ENCODE assay signal across 9 mouse cellular contexts in genomic region chr5:67216779-67217095, GRCm38 (mm10). TPM values are rescaled to one million over a fixed set of nuclear protein-coding genes. Genes with fewer than 3 reads are reported as not detected.
DNase-seq lines count a peak whose midpoint lies in the region; ATAC-seq and TF ChIP-seq lines count a peak whose summit lies in the region.
"Had no signal": no experiment of that assay in that cellular context is flagged by ENCODE, and none has a peak within 500 bp of the region (broad histone marks: within the 10 kb centered on the region; RNA-seq: fewer than 3 reads in every experiment).

No protein-coding gene starts in this region.

- H3K27me3 ChIP-seq in heart, embryonic 14.5 days (ENCODE audit: control insufficient read depth, insufficient read depth, low read length), result peaks cover 94% of the 10 kb centered on the region
- peaks cover 91% of the 10 kb centered on the region for H3K27me3 ChIP-seq in embryonic facial prominence, embryonic 15.5 days
- peaks cover 82% of the 10 kb centered on the region for H3K27me3 ChIP-seq in hindbrain, postnatal 0 days (ENCODE audit: insufficient read depth, low read length)
- H3K27me3 ChIP-seq in neural tube, embryonic 11.5 days (ENCODE audit: control insufficient read depth, insufficient read depth, low read length), result peaks cover 89% of the 10 kb centered on the region
- H3K27me3 ChIP-seq in thymus, adult 2 months (ENCODE audit: control insufficient read depth, insufficient read depth, low read length), result peaks cover 15% of the 10 kb centered on the region

- 2% methylated on average over 9 of the region's 9 CpGs for WGBS in heart, embryonic 14.5 days
- WGBS in embryonic facial prominence, embryonic 15.5 days, result 2% methylated on average over 9 of the region's 9 CpGs
- WGBS in hindbrain, postnatal 0 days, result 3% methylated on average over 9 of the region's 9 CpGs
- 2% methylated on average over 9 of the region's 9 CpGs for WGBS in neural tube, embryonic 11.5 days
- 13% methylated on average over 9 of the region's 9 CpGs for WGBS in thymus, adult 2 months

- peak overlapping the region; percentile 40; the same call in 1 of the 2 replicates for H3K4me2 ChIP-seq in heart, embryonic 14.5 days (ENCODE audit: low read length)
- H3K4me2 ChIP-seq in embryonic facial prominence, embryonic 15.5 days (replicated peaks), result peak overlapping the region; percentile 29; the same call in 1 of the 2 replicates
- H3K4me2 ChIP-seq in hindbrain, postnatal 0 days (ENCODE audit: low read depth, low read length), result no peak overlapping the region; the same call in 1 of the 2 replicates
- H3K4me2 ChIP-seq in neural tube, embryonic 11.5 days (ENCODE audit: low read depth), result peak overlapping the region; percentile 39

- ATAC-seq in heart, embryonic 14.5 days (ENCODE audit: insufficient number of reproducible peaks, insufficient read depth, low FRiP score, low read depth), result no peak
- ATAC-seq in embryonic facial prominence, embryonic 15.5 days (ENCODE audit: insufficient number of reproducible peaks, low FRiP score, low TSS enrichment, low read depth), result no peak
- no peak for ATAC-seq in hindbrain, postnatal 0 days
- no peak for ATAC-seq in neural tube, embryonic 11.5 days (ENCODE audit: insufficient read depth, low FRiP score, low TSS enrichment)

- no peak for DNase-seq in heart, adult 9 months (ENCODE audit: low spot score in 2 of 2)
- DNase-seq in hindbrain, postnatal 0 days (ENCODE audit: low spot score), result no peak
- DNase-seq in neural tube, embryonic 11.5 days (ENCODE audit: low spot score), result peak; percentile 31
- DNase-seq in left cerebral cortex, postnatal 36 days (ENCODE audit: low spot score in 2 of 2), result no peak
- no peak for DNase-seq in left cerebral cortex, adult 2 months (ENCODE audit: extremely low spot score in 1 of 2, low spot score in 2 of 2)
- DNase-seq in thymus, adult 2 months, result no peak

- no peak for TF ChIP-seq POLR2A in thymus, adult 2 months (IDR thresholded peaks at IDR 0.05; ENCODE audit: control insufficient read depth, extremely low read depth, insufficient read depth, low read length, poor library complexity)

- peak overlapping the region in 1 of 2 experiments; percentile 20; a peak in 1 of 4 replicates for H3K4me3 ChIP-seq in heart, embryonic 14.5 days (ENCODE audit: control insufficient read depth in 1 of 2, insufficient read depth in 1 of 2, low read depth in 1 of 2, low read length in 2 of 2)
- H3K4me3 ChIP-seq in embryonic facial prominence, embryonic 15.5 days (replicated peaks), result no peak overlapping the region
- peak overlapping the region; percentile 15; the same call in 1 of the 2 replicates for H3K4me3 ChIP-seq in hindbrain, postnatal 0 days (ENCODE audit: low read length)
- H3K4me3 ChIP-seq in neural tube, embryonic 11.5 days (ENCODE audit: low read depth, low read length), result no peak overlapping the region
- no peak overlapping the region for H3K4me3 ChIP-seq in left cerebral cortex, adult 2 months
- H3K4me3 ChIP-seq in thymus, adult 2 months (ENCODE audit: control insufficient read depth, insufficient read depth, low read length), result no peak overlapping the region

- intact Hi-C loops in left cerebral cortex, postnatal 36 days (cut with DNase I), result no loop called here
- intact Hi-C loops in left cerebral cortex, adult 2 months (cut with DNase I), result no loop called here

- H3K4me1 ChIP-seq in heart, embryonic 14.5 days (ENCODE audit: control insufficient read depth in 2 of 2, insufficient read depth in 2 of 2, low read length in 2 of 2), result peaks cover 4 to 7% of the 10 kb centered on the region in 2 experiments; a peak in 2 of 4 replicates
- H3K4me1 ChIP-seq in embryonic facial prominence, embryonic 15.5 days, result peaks cover 16% of the 10 kb centered on the region
- H3K4me1 ChIP-seq in hindbrain, postnatal 0 days (ENCODE audit: insufficient read depth, low read length), result no peaks in the 10 kb centered on the region
- H3K4me1 ChIP-seq in neural tube, embryonic 11.5 days (ENCODE audit: control insufficient read depth, insufficient read depth, low read length), result peaks cover 15% of the 10 kb centered on the region
- no peaks in the 10 kb centered on the region for H3K4me1 ChIP-seq in thymus, adult 2 months (replicated peaks; ENCODE audit: control insufficient read depth, insufficient read depth, low read length)

- H3K9ac ChIP-seq in heart, embryonic 14.5 days (ENCODE audit: low read length), result no peak overlapping the region
- H3K9ac ChIP-seq in embryonic facial prominence, embryonic 15.5 days, result no peak overlapping the region
- H3K9ac ChIP-seq in hindbrain, postnatal 0 days (replicated peaks; ENCODE audit: low read length), result no peak overlapping the region
- H3K9ac ChIP-seq in neural tube, embryonic 11.5 days (ENCODE audit: low read length), result no peak overlapping the region
- H3K9ac ChIP-seq: liver, embryonic 14.5 days had no signal

- no peak for TF ChIP-seq CTCF in hindbrain, postnatal 0 days (IDR thresholded peaks at IDR 0.05; ENCODE audit: low read depth)
- no peak for TF ChIP-seq CTCF in left cerebral cortex, adult 2 months (IDR thresholded peaks at IDR 0.05)
- no peak for TF ChIP-seq CTCF in thymus, adult 2 months (IDR thresholded peaks at IDR 0.05; ENCODE audit: borderline replicate concordance, control insufficient read depth, extremely low read depth, insufficient read depth, low read length, poor library complexity)

- H3K9me3 ChIP-seq in heart, embryonic 14.5 days (ENCODE audit: control insufficient read depth, low read length), result no peaks in the 10 kb centered on the region
- H3K9me3 ChIP-seq in embryonic facial prominence, embryonic 15.5 days (replicated peaks), result no peaks in the 10 kb centered on the region
- no peaks in the 10 kb centered on the region for H3K9me3 ChIP-seq in hindbrain, postnatal 0 days (ENCODE audit: low read length)
- no peaks in the 10 kb centered on the region; the same call in 1 of the 2 replicates for H3K9me3 ChIP-seq in neural tube, embryonic 11.5 days (ENCODE audit: control insufficient read depth, low read length)

- no peak overlapping the region for H3K27ac ChIP-seq in heart, embryonic 14.5 days (replicated peaks in 1 of 2; ENCODE audit: control insufficient read depth in 1 of 2, insufficient read depth in 1 of 2, low read depth in 2 of 2, low read length in 2 of 2)
- no peak overlapping the region for H3K27ac ChIP-seq in embryonic facial prominence, embryonic 15.5 days (replicated peaks)
- no peak overlapping the region for H3K27ac ChIP-seq in hindbrain, postnatal 0 days
- no peak overlapping the region for H3K27ac ChIP-seq in neural tube, embryonic 11.5 days (ENCODE audit: low read depth, low read length)
- no peak overlapping the region for H3K27ac ChIP-seq in left cerebral cortex, adult 2 months
- no peak overlapping the region for H3K27ac ChIP-seq in thymus, adult 2 months (ENCODE audit: control insufficient read depth, insufficient read depth, low read length)
- H3K27ac ChIP-seq: liver, embryonic 14.5 days had no signal

- H3K36me3 ChIP-seq in heart, embryonic 14.5 days (ENCODE audit: control insufficient read depth, insufficient read depth, low read length), result no peaks in the 10 kb centered on the region
- no peaks in the 10 kb centered on the region for H3K36me3 ChIP-seq in embryonic facial prominence, embryonic 15.5 days
- no peaks in the 10 kb centered on the region for H3K36me3 ChIP-seq in hindbrain, postnatal 0 days (ENCODE audit: insufficient read depth, low read length)
- H3K36me3 ChIP-seq in neural tube, embryonic 11.5 days (ENCODE audit: control insufficient read depth, insufficient read depth, low read length), result no peaks in the 10 kb centered on the region
- H3K36me3 ChIP-seq in thymus, adult 2 months (ENCODE audit: control insufficient read depth, insufficient read depth, low read length), result no peaks in the 10 kb centered on the region

RNA-seq across cellular contexts. Expression of gene Tmem33, which starts 43.6 kb away (rescaled TPM):
- polyA plus RNA-seq in heart, embryonic 14.5 days (2014; fragmentation: Nextera tagmentation; extraction: Ambion mirVana), result 46.1 and 48.3 TPM in 2 replicates
- 76.1 and 85.2 TPM in 2 replicates for polyA plus RNA-seq in embryonic facial prominence, embryonic 15.5 days (2015; fragmentation: Nextera tagmentation; extraction: Ambion mirVana)
- total RNA-seq in hindbrain, postnatal 0 days (2014; rRNA removed), result 64.5 and 83.3 TPM in 2 replicates
- polyA plus RNA-seq in hindbrain, postnatal 0 days (2015; fragmentation: Nextera tagmentation; extraction: Ambion mirVana), result 61.5 and 67.4 TPM in 2 replicates
- polyA plus RNA-seq in neural tube, embryonic 11.5 days (2014; fragmentation: Nextera tagmentation; extraction: Ambion mirVana), result 101 and 104 TPM in 2 replicates
- 10 to 100 TPM; 84.8 to 97.0 TPM for total RNA-seq in left cerebral cortex, postnatal 36 days (2021)
- total RNA-seq in left cerebral cortex, adult 2 months (2021), result 10 to 100 TPM; 90.2 to 92.8 TPM
- polyA plus RNA-seq in thymus, adult 2 months (2012; rRNA removed), result 134 and 161 TPM in 2 replicates
